19 mouse cellular contexts compared by ENCODE assay signal in genomic region chrX:163899431-163900020, GRCm38 (mm10). TPM values are rescaled to one million over a fixed set of nuclear protein-coding genes. Genes with fewer than 3 reads are reported as not detected.
DNase-seq lines count a peak whose midpoint lies in the region; ATAC-seq lines count a peak whose summit lies in the region.
"Had no signal": no experiment of that assay in that cellular context is flagged by ENCODE, and none has a peak within 500 bp of the region (broad histone marks: within the 10 kb centered on the region; RNA-seq: fewer than 3 reads in every experiment).

No protein-coding gene starts in this region.

- DNase-seq in A20 (ENCODE audit: low read depth, low spot score) (peak; percentile 77), ES-CJ7 (ENCODE audit: low read depth, low spot score) (peak; percentile 60)
- DNase-seq in heart, adult 9 months (ENCODE audit: low spot score in 2 of 2), result no peak
- no peak for DNase-seq in cerebellum, adult 18-20 months
- no peak for DNase-seq in left cerebral cortex, adult 18-20 months (ENCODE audit: low spot score in 2 of 2)
- DNase-seq: adrenal gland, adult 8-10 months; adrenal gland, postnatal 36 days; cerebellum, adult 9-11 months; cerebellum, postnatal 36 days; gastrocnemius, adult 2 months; gastrocnemius, postnatal 36 days; heart, adult 18-20 months; heart, postnatal 14 days had no signal

- ATAC-seq in common myeloid progenitor, adult 5-6 weeks (replicated peaks; ENCODE audit: low read depth, poor library complexity, severe bottlenecking), result peak; percentile 69
- peak; percentile 59 for ATAC-seq in megakaryocyte progenitor cell, adult 5-6 weeks (replicated peaks; ENCODE audit: poor library complexity)
- no peak for ATAC-seq in megakaryocyte-erythroid progenitor cell, adult 5-6 weeks (replicated peaks; ENCODE audit: low FRiP score, low TSS enrichment, poor library complexity, severe bottlenecking)
- ATAC-seq: forebrain, embryonic 13.5 days; intestine, embryonic 16.5 days; Patski had no signal

RNA-seq across cellular contexts. Expression of gene Ap1s2, which starts 9.3 kb away (rescaled TPM):
- total RNA-seq in common myeloid progenitor, adult 5-6 weeks (2017), result 9.3 and 16.7 TPM in 2 replicates
- 59.0 and 74.5 TPM in 2 replicates for total RNA-seq in megakaryocyte progenitor cell, adult 5-6 weeks (2015)
- total RNA-seq in megakaryocyte progenitor cell, adult 5-6 weeks (2017), result 35.7 and 37.4 TPM in 2 replicates
- 0.87 and 1.4 TPM in 2 replicates for total RNA-seq in megakaryocyte-erythroid progenitor cell, adult 5-6 weeks (2014; fragmentation: Nextera tagmentation)
- 5.4 and 5.9 TPM in 2 replicates for total RNA-seq in megakaryocyte-erythroid progenitor cell, adult 5-6 weeks (2017)
- 10 to 100 TPM; 35.5 to 38.8 TPM for total RNA-seq in left cerebral cortex, adult 18-20 months (2021)

RNA-seq across cellular contexts. Expression of gene Zrsr2, which starts 58.9 kb away (rescaled TPM):
- 46.9 and 64.7 TPM in 2 replicates for total RNA-seq in common myeloid progenitor, adult 5-6 weeks (2017)
- total RNA-seq in megakaryocyte progenitor cell, adult 5-6 weeks (2015), result 28.1 and 31.8 TPM in 2 replicates
- total RNA-seq in megakaryocyte progenitor cell, adult 5-6 weeks (2017), result 35.2 and 76.8 TPM in 2 replicates
- total RNA-seq in megakaryocyte-erythroid progenitor cell, adult 5-6 weeks (2014; fragmentation: Nextera tagmentation), result 29.5 and 31.6 TPM in 2 replicates
- total RNA-seq in megakaryocyte-erythroid progenitor cell, adult 5-6 weeks (2017), result 63.0 and 91.8 TPM in 2 replicates
- 10 to 100 TPM; 49.5 to 58.6 TPM for total RNA-seq in left cerebral cortex, adult 18-20 months (2021)

Comparison
In these comparisons a context has a peak if more than half of its experiments do, and no peak if none do; other contexts are left out.
1. DNase-seq: peak in A20 (single experiment) and ES-CJ7 (single experiment); none in heart, adult 9 months (0 of 2), cerebellum, adult 18-20 months (0 of 2) and left cerebral cortex, adult 18-20 months (0 of 2).